Mouse (Mus musculus): ENCODE measurements at regions not wholly inside any gene's neighbourhood (a gene's known extent, or its start where the extent isn't known, plus 50 kb on each side); places are given as distances from the start of the nearest gene placed in this dataset.

DNA sequence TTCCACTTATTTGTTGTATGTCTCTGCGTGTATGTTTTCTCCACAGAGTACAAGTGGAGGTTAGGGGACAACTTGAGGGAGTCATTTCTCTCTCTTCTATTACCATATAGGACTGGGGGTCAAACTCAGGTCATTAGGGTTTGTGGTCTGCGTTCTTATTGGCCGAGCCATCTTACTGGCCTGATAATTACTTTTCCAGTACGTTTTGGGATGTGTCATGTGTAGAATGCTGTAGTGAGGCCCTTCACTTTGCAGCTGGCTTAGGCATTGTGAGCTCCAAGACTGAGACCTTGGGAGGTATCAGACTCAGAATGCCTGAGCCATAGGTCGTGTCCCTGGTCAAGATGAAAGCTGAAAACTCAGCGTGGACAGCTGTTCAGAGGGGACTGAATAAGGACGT is 161.7 kb upstream of the 4931429L15Rik start:
- TF ChIP-seq POLR2A (IDR thresholded peaks at IDR 0.05; ENCODE audit: borderline replicate concordance, insufficient read depth, low read length) (no peak), CTCF (IDR thresholded peaks at IDR 0.05; ENCODE audit: borderline replicate concordance, insufficient read depth, low read depth, low read length) (no peak)

Measured in cerebellum, adult 2 months (tissue).